Mouse (Mus musculus) liver, embryonic 11.5 days (tissue): ENCODE results near the gene Car3. TPM values are rescaled to one million over a fixed set of nuclear protein-coding genes. Genes with fewer than 3 reads are reported as not detected.
A peak's percentile ranks its signal among the peaks of the same experiment; 100 is the strongest.

Experiments
- ATAC-seq: fragments of 200-750 bp; cut with Nextera tagmentation; replicated peaks from 2 replicates; pipeline ENCODE4 v1.8.0; 2017; ENCODE audit warnings: moderate number of reproducible peaks, mild to moderate bottlenecking, moderate TSS enrichment, moderate library complexity; ENCODE audit not compliant: low FRiP score
- DNase-seq: peaks from one replicate; pipeline ENCODE4 v3.0.0-alpha.2; 2017; ENCODE audit warnings: low spot score
- H3K27ac ChIP-seq: fragments of 300-500 bp; sonication (generic); 2 replicates; pipeline ENCODE4 v1.5.1; 2014; ENCODE audit warnings: mild to moderate bottlenecking, low read depth, low read length, control low read depth
- H3K27me3 ChIP-seq: fragments of 300-500 bp; sonication (generic); replicated peaks from 2 replicates; pipeline ENCODE4 v1.6.1; 2014; ENCODE audit warnings: low read length, mixed read lengths; ENCODE audit not compliant: control insufficient read depth, insufficient read depth
- H3K36me3 ChIP-seq: fragments of 300-500 bp; sonication (generic); 2 replicates; pipeline ENCODE4 v1.6.1; 2014; ENCODE audit warnings: mild to moderate bottlenecking, low read length, moderate library complexity, mixed read lengths; ENCODE audit not compliant: control insufficient read depth, insufficient read depth
- H3K4me1 ChIP-seq: fragments of 300-500 bp; sonication (generic); replicated peaks from 2 replicates; pipeline ENCODE4 v1.6.1; 2014; ENCODE audit warnings: low read length, mixed read lengths; ENCODE audit not compliant: control insufficient read depth, insufficient read depth
- H3K4me2 ChIP-seq: fragments of 300-500 bp; sonication (generic); 2 replicates; pipeline ENCODE4 v1.6.1; 2014; ENCODE audit warnings: mild to moderate bottlenecking, control low read depth, moderate library complexity
- H3K4me3 ChIP-seq: fragments of 300-500 bp; sonication (generic); 2 replicates; pipeline ENCODE4 v1.5.1; 2014; ENCODE audit warnings: low read depth, low read length, control low read depth
- H3K9ac ChIP-seq: fragments of 300-500 bp; sonication (generic); 2 replicates; pipeline ENCODE4 v1.6.1; 2014; ENCODE audit warnings: low read depth, low read length, control low read depth
- H3K9me3 ChIP-seq: fragments of 300-500 bp; sonication (generic); 2 replicates; pipeline ENCODE4 v1.6.1; 2016; ENCODE audit warnings: low read length, inconsistent platforms, mixed read lengths; ENCODE audit not compliant: control insufficient read depth
- WGBS: fragments of 180-500 bp; shearing (Covaris S2); extraction: QIAGEN DNeasy Blood & Tissue Kit; methylation state at CpG from one replicate; pipeline ENCODE4 v1.1.7; 2014; 5-methylcytosine and 5-hydroxymethylcytosine counted together
- polyA plus RNA-seq: library from polyadenylated mRNA; unstranded; fragments of >200 nt; fragmentation: Nextera tagmentation; extraction: Ambion mirVana; gene quantifications from 2 replicates; pipeline ENCODE4 v1.2.1, GENCODE M21; 2014

The Car3 gene
- polyA plus RNA-seq, 1 experiment from 2014 or later, result 3.2 TPM

GRCm38 (mm10) chr3:14848587-14849254, 14.6 kb upstream of the Car3 start:
- Histone ChIP-seq H3K9me3 (no peaks in the 10 kb centered on the region), H3K4me1 (no peaks in the 10 kb centered on the region), H3K36me3 (no peaks in the 10 kb centered on the region), H3K4me3 (no peak overlapping the region), H3K4me2 (no peak overlapping the region), H3K9ac (no peak overlapping the region), H3K27me3 (no peaks in the 10 kb centered on the region), H3K27ac (no peak overlapping the region)
- ATAC-seq (no peak), DNase-seq (no peak)
- 78% methylated on average over 2 of the region's 2 CpGs for WGBS

- Histone ChIP-seq H3K27me3 (no peaks in the 10 kb centered on the region), H3K4me2 (no peak overlapping the region), H3K4me1 (no peaks in the 10 kb centered on the region), H3K9me3 (no peaks in the 10 kb centered on the region), H3K36me3 (no peaks in the 10 kb centered on the region), H3K4me3 (no peak overlapping the region), H3K27ac (no peak overlapping the region), H3K9ac (no peak overlapping the region)
- ATAC-seq, result no peak
- DNase-seq, result no peak
- WGBS, result 71% methylated on average over 5 of the region's 5 CpGs
These were observed 9.3 kb upstream of the Car3 start for GRCm38 (mm10) chr3:14853966-14854365.

GRCm38 (mm10) chr3:14854446-14854845, 8.9 kb upstream of the Car3 start:
- DNase-seq, result no peak
- no peaks in the 10 kb centered on the region for H3K27me3 ChIP-seq
- no peaks in the 10 kb centered on the region for H3K4me1 ChIP-seq
- 68% methylated on average over 1 of the region's 1 CpGs for WGBS
- no peak overlapping the region for H3K4me2 ChIP-seq
- H3K36me3 ChIP-seq, result no peaks in the 10 kb centered on the region
- no peak overlapping the region for H3K4me3 ChIP-seq
- H3K9me3 ChIP-seq, result no peaks in the 10 kb centered on the region
- no peak overlapping the region for H3K27ac ChIP-seq
- ATAC-seq, result no peak
- H3K9ac ChIP-seq, result no peak overlapping the region

GRCm38 (mm10) chr3:14857874-14858273, 5.4 kb upstream of the Car3 start:
- Histone ChIP-seq H3K9me3 (no peaks in the 10 kb centered on the region), H3K36me3 (no peaks in the 10 kb centered on the region), H3K27me3 (peaks cover 10% of the 10 kb centered on the region; the same call in 1 of the 2 replicates), H3K4me3 (no peak overlapping the region), H3K4me1 (no peaks in the 10 kb centered on the region), H3K4me2 (no peak overlapping the region), H3K9ac (no peak overlapping the region), H3K27ac (no peak overlapping the region)
- ATAC-seq, result no peak
- WGBS, result 73% methylated on average over 3 of the region's 3 CpGs
- no peak for DNase-seq

- DNase-seq (no peak), ATAC-seq (no peak)
- H3K9ac ChIP-seq, result no peak overlapping the region
- H3K4me2 ChIP-seq, result no peak overlapping the region
- H3K36me3 ChIP-seq, result no peaks in the 10 kb centered on the region
- H3K4me1 ChIP-seq, result 0 out of 2 replicates have a peak, but pooled peaks cover 2% of the 10 kb centered on the region
- H3K27ac ChIP-seq, result no peak overlapping the region
- H3K27me3 ChIP-seq, result peaks cover 13% of the 10 kb centered on the region; the same call in 1 of the 2 replicates
- H3K4me3 ChIP-seq, result no peak overlapping the region
- H3K9me3 ChIP-seq, result no peaks in the 10 kb centered on the region
- 81% methylated on average over 3 of the region's 3 CpGs for WGBS
These were observed 3.0 kb upstream of the Car3 start for GRCm38 (mm10) chr3:14860291-14860690.

- no peak overlapping the region for H3K9ac ChIP-seq
- ATAC-seq (no peak), DNase-seq (no peak)
- H3K4me3 ChIP-seq, result no peak overlapping the region
- no peak overlapping the region for H3K4me2 ChIP-seq
- H3K27me3 ChIP-seq, result peaks cover 13% of the 10 kb centered on the region; the same call in 1 of the 2 replicates
- no peaks in the 10 kb centered on the region for H3K36me3 ChIP-seq
- WGBS, result 73% methylated on average over 1 of the region's 1 CpGs
- H3K9me3 ChIP-seq, result no peaks in the 10 kb centered on the region
- no peak overlapping the region for H3K27ac ChIP-seq
- H3K4me1 ChIP-seq, result 0 out of 2 replicates have a peak, but pooled peaks cover 2% of the 10 kb centered on the region
These were observed 2.1 kb upstream of the Car3 start for GRCm38 (mm10) chr3:14861165-14861564.

GRCm38 (mm10) chr3:14861787-14862186, 1.5 kb upstream of the Car3 start:
- Histone ChIP-seq H3K27ac (no peak overlapping the region), H3K4me3 (no peak overlapping the region), H3K36me3 (no peaks in the 10 kb centered on the region), H3K9ac (no peak overlapping the region), H3K4me1 (0 out of 2 replicates have a peak, but pooled peaks cover 2% of the 10 kb centered on the region), H3K4me2 (no peak overlapping the region), H3K27me3 (peaks cover 13% of the 10 kb centered on the region; the same call in 1 of the 2 replicates), H3K9me3 (no peaks in the 10 kb centered on the region)
- DNase-seq (no peak), ATAC-seq (no peak)
- 58% methylated on average over 4 of the region's 4 CpGs for WGBS

- WGBS, result 5% methylated on average over 9 of the region's 9 CpGs
- Histone ChIP-seq H3K9ac (no peak overlapping the region), H3K27ac (no peak overlapping the region)
These were observed 674 bp upstream of the Car3 start for GRCm38 (mm10) chr3:14862654-14863021.

GRCm38 (mm10) chr3:14863922-14864321, 610 bp downstream of the Car3 start:
- H3K4me1 ChIP-seq, result 0 out of 2 replicates have a peak, but pooled peaks cover 2% of the 10 kb centered on the region
- H3K4me2 ChIP-seq, result no peak overlapping the region
- H3K4me3 ChIP-seq, result no peak overlapping the region
- no peak overlapping the region for H3K9ac ChIP-seq
- H3K27me3 ChIP-seq, result peaks cover 13% of the 10 kb centered on the region; the same call in 1 of the 2 replicates
- no peaks in the 10 kb centered on the region for H3K9me3 ChIP-seq
- WGBS, result 77% methylated on average over 2 of the region's 2 CpGs
- H3K27ac ChIP-seq, result no peak overlapping the region
- no peak for DNase-seq
- H3K36me3 ChIP-seq, result no peaks in the 10 kb centered on the region
- ATAC-seq, result no peak

More at GRCm38 (mm10) chr3:14862654-14863021, 674 bp upstream of the Car3 start:
- Histone ChIP-seq H3K4me2 (peak overlapping the region; percentile 70), H3K36me3 (no peaks in the 10 kb centered on the region), H3K9me3 (no peaks in the 10 kb centered on the region), H3K4me1 (0 out of 2 replicates have a peak, but pooled peaks cover 2% of the 10 kb centered on the region), H3K27me3 (peaks cover 13% of the 10 kb centered on the region; the same call in 1 of the 2 replicates), H3K4me3 (peak overlapping the region; percentile 25)
- DNase-seq (no peak), ATAC-seq (peak; percentile 53)
